Comparison of ENCODE assay signal across 13 mouse cellular contexts in genomic region chr1:124227091-124227490, GRCm38 (mm10).
"Had no signal": no experiment of that assay in that cellular context is flagged by ENCODE, and none has a peak within 500 bp of the region (broad histone marks: within the 10 kb centered on the region; RNA-seq: fewer than 3 reads in every experiment).

No protein-coding gene starts in this region.

- DNase-seq: kidney, adult 18-20 months; kidney, adult 9 months; kidney, postnatal 14 days; layer of hippocampus, postnatal 36 days; midbrain, embryonic 14.5 days; thymus, adult 18-20 months; thymus, postnatal 36 days had no signal

- H3K9ac ChIP-seq: liver, embryonic 14.5 days had no signal

- ATAC-seq: inflammation-experienced regulatory T-cells, adult 6 months; intestine, embryonic 16.5 days had no signal

- H3K4me2 ChIP-seq: liver, embryonic 11.5 days; midbrain, embryonic 11.5 days had no signal

- H3K27ac ChIP-seq: left cerebral cortex, adult 2 months; liver, embryonic 14.5 days had no signal

- H3K4me3 ChIP-seq: left cerebral cortex, adult 2 months had no signal
